Mouse (Mus musculus): Measurements from ENCODE around the gene 3425401B19Rik.

- no peak for TF ChIP-seq CTCF (IDR thresholded peaks at IDR 0.05; ENCODE audit: control insufficient read depth, insufficient read depth, insufficient replicate concordance, low read depth, low read length)
- TF ChIP-seq POLR2A (IDR thresholded peaks at IDR 0.05; ENCODE audit: control insufficient read depth, low read depth, low read length) = no peak
Observed at GRCm38 (mm10) chr14:32732961-32733360, 47.9 kb upstream of the 3425401B19Rik start.

All from testis, adult 2 months (tissue).